Mouse (Mus musculus) hindbrain, embryonic 12.5 days (tissue): Measurements from ENCODE around the gene Stac. TPM values are rescaled to one million over a fixed set of nuclear protein-coding genes. Genes with fewer than 3 reads are reported as not detected.

ENCODE experiments used
- ATAC-seq: fragments of 200-750 bp; cut with Nextera tagmentation; 2 replicates; pipeline ENCODE4 v1.8.0; 2017; ENCODE audit warnings: moderate TSS enrichment; ENCODE audit not compliant: low FRiP score
- H3K27ac ChIP-seq: fragments of 300-500 bp; sonication (generic); 2 replicates; pipeline ENCODE4 v1.5.1; 2016; ENCODE audit warnings: mild to moderate bottlenecking
- H3K27me3 ChIP-seq: fragments of 300-500 bp; sonication (generic); 2 replicates; pipeline ENCODE4 v1.6.1; 2016; ENCODE audit warnings: mild to moderate bottlenecking
- H3K36me3 ChIP-seq: fragments of 300-500 bp; sonication (generic); 2 replicates; pipeline ENCODE4 v1.6.1; 2016; ENCODE audit warnings: mild to moderate bottlenecking
- H3K4me1 ChIP-seq: fragments of 300-500 bp; sonication (generic); 2 replicates; pipeline ENCODE4 v1.6.1; 2016
- H3K4me2 ChIP-seq: fragments of 300-500 bp; sonication (generic); replicated peaks from 2 replicates; pipeline ENCODE4 v1.6.1; 2016; ENCODE audit warnings: mild to moderate bottlenecking
- H3K4me3 ChIP-seq: fragments of 300-500 bp; sonication (generic); 2 replicates; pipeline ENCODE4 v1.5.1; 2016; ENCODE audit warnings: mild to moderate bottlenecking
- H3K9ac ChIP-seq: fragments of 300-500 bp; sonication (generic); 2 replicates; pipeline ENCODE4 v1.6.1; 2016; ENCODE audit warnings: mild to moderate bottlenecking, moderate library complexity
- H3K9me3 ChIP-seq: fragments of 300-500 bp; sonication (generic); replicated peaks from 2 replicates; pipeline ENCODE4 v1.6.1; 2016; ENCODE audit warnings: mild to moderate bottlenecking
- WGBS: fragments of 180-500 bp; shearing (Covaris S2); methylation state at CpG from one replicate; pipeline ENCODE4 v1.1.7; 2016; 5-methylcytosine and 5-hydroxymethylcytosine counted together
- polyA plus RNA-seq: library from polyadenylated mRNA; unstranded; fragments of >200 nt; fragmentation: Nextera tagmentation; extraction: Ambion mirVana; gene quantifications from 2 replicates; pipeline ENCODE4 v1.2.1, GENCODE M21; 2016

Stac gene
- polyA plus RNA-seq, 1 experiment from 2014 or later, result 1.4 TPM

DNA sequence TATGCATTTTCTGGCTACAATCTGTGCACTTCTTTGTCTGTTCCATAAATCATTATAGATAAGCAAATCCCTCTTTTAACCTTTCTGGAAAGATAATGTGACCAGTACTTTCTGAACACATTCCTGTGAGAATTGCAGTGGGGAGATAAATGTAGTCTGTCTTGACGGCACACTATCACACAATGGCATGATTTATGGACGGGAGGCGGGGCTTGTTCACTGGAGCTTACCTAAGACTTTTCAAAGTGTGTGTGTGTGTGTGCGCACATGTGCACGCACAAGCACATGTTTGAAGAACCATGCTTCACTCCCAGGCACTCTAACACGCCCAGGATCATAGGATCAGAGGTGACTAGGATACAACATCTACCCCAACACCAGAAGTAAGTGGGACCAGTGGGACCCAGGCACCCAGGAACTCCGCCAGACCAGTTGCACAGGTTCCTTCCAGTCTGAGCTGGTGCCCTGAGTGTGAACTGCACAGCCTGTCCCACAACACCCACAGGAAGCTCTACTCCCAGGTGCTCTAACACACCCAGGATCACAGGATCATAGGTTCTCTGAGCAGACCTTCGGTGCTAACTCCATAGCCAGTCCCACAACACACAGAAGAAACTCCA is 154.6 kb downstream of the Stac start:
- H3K36me3 ChIP-seq, result no peaks in the 10 kb centered on the region
- 74% methylated on average over 8 of the region's 8 CpGs for WGBS
- no peaks in the 10 kb centered on the region for H3K27me3 ChIP-seq
- H3K9ac ChIP-seq, result no peak overlapping the region
- H3K4me2 ChIP-seq, result no peak overlapping the region
- no peak overlapping the region for H3K27ac ChIP-seq
- peak; percentile 63 for ATAC-seq
- no peaks in the 10 kb centered on the region for H3K9me3 ChIP-seq
- no peak overlapping the region for H3K4me3 ChIP-seq
- H3K4me1 ChIP-seq, result no peaks in the 10 kb centered on the region

DNA sequence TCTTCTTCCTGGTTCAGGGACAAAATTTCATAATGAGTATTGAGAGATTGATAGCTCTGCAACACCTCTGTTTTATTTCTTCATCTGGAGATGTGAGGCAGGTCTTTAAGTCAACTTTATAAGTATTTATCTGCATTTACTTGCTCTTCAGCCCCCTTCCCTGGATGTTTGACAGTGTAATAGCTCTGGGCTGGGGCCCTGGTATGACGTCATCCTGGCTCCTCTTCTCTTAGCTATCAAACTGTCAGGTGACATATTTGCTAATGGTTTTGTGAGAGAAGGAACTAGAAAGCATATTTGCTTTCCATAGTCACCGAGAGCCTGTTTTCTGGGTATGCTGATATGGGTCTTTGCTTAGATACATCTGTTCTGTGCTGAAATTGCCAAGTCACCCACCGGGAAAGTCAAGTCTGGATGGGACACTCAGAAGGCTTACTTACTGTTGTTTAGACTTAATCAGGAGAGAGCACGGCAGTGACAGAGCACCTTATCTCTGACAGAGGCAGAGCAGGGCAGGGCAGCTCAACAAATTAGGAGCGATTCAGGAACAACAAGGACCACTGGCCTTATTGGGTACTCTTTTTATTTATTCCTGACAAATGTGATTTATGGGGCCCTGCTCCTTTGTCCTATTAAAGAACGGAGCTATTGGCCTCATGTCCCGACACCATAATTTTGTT is 155.3 kb downstream of the Stac start:
- no peaks in the 10 kb centered on the region for H3K36me3 ChIP-seq
- no peak overlapping the region for H3K4me3 ChIP-seq
- no peaks in the 10 kb centered on the region for H3K27me3 ChIP-seq
- H3K9ac ChIP-seq, result no peak overlapping the region
- no peak overlapping the region for H3K27ac ChIP-seq
- peak; percentile 54 for ATAC-seq
- H3K4me2 ChIP-seq, result no peak overlapping the region
- H3K4me1 ChIP-seq, result no peaks in the 10 kb centered on the region
- WGBS, result 54% methylated on average over 7 of the region's 7 CpGs
- H3K9me3 ChIP-seq, result no peaks in the 10 kb centered on the region

DNA sequence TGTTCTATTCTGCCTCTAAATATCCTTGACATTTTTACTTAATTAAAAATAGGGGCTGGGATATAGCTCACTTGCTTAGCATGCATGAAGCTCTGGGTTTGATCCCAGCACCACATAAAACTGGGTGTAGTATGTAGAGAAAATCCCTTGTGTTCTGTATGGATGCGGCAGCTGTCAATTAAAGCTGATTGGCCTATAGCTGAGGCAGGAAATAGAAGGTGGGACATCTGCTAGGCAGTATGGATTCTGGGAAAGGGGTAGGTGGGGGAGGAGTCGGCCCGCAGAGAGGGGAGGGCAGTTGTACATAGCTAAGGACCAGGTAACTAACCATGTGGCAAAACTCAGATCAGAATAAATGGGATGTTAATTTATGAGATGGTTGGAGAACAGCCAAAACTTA is 166.3 kb downstream of the Stac start:
- Histone ChIP-seq H3K27me3 (no peaks in the 10 kb centered on the region), H3K36me3 (no peaks in the 10 kb centered on the region), H3K27ac (no peak overlapping the region), H3K4me2 (no peak overlapping the region), H3K9me3 (no peaks in the 10 kb centered on the region), H3K4me1 (no peaks in the 10 kb centered on the region), H3K4me3 (no peak overlapping the region), H3K9ac (no peak overlapping the region)
- no peak for ATAC-seq
- 97% methylated on average over 3 of the region's 3 CpGs for WGBS

DNA sequence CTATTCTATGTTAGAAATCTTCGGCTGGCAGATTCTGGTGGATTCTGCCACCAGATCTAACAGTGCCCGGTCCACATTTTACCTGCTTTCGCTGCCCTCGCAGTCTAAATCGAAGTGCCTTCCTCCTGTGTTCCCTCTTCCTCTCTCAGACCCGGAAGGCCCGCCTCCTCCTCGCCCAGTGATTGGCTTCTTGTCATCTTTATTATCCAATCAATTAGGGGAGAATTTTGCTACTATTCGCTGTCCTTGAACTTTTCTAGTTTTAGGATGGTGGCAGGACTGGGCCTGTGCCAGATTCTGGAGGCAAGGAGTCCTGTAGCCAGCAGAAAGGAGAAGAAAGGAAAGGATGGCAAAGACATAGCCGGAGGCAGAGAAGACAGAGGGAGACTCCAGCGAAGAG is 167.0 kb downstream of the Stac start:
- no peak for ATAC-seq
- H3K4me2 ChIP-seq, result no peak overlapping the region
- no peaks in the 10 kb centered on the region for H3K9me3 ChIP-seq
- H3K27ac ChIP-seq, result no peak overlapping the region
- no peak overlapping the region for H3K9ac ChIP-seq
- no peaks in the 10 kb centered on the region for H3K4me1 ChIP-seq
- WGBS, result 91% methylated on average over 11 of the region's 11 CpGs
- H3K27me3 ChIP-seq, result no peaks in the 10 kb centered on the region
- H3K4me3 ChIP-seq, result no peak overlapping the region
- no peaks in the 10 kb centered on the region for H3K36me3 ChIP-seq

DNA sequence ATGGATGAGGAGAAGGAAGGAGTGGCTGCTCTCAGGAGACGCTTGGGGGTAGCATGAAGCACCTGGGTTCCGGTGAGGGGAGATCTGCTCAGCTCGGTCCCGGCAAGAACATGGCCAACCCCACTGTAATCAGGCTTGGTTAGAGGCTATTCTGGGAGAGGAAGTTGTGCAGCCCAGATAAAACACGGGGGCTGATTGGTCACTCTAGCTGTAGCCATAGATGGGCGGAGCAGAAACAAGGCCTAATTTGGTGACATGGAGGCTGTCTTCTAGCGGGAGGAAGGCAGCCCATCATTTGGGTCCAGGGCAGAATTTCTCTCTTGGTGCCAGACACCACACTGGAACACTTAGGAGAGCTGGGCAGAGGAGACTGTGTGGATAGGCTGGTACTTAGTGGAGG is 167.9 kb downstream of the Stac start:
- no peak for ATAC-seq

DNA sequence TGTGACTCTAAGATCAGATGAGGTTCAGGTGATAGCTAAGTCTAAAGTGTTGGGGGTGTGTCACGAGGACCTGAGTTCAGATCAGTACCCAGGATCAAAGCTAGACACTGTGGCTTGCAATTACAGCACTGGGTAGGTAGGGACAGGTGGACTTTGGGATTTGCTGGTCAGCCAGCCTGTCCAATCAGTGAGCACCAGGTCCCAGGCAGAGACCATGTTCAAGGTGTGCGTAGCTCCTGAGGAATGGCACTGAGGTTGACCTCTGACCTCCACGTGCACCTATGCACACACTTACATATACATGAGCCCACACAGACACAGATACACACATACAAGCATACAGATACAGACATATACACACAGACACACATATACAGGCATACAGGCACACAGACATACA is 174.6 kb downstream of the Stac start:
- H3K9me3 ChIP-seq, result no peaks in the 10 kb centered on the region
- no peak for ATAC-seq
- no peak overlapping the region for H3K27ac ChIP-seq
- 90% methylated on average over 3 of the region's 3 CpGs for WGBS
- H3K9ac ChIP-seq, result no peak overlapping the region
- no peak overlapping the region for H3K4me3 ChIP-seq
- H3K4me1 ChIP-seq, result no peaks in the 10 kb centered on the region
- no peaks in the 10 kb centered on the region for H3K36me3 ChIP-seq
- no peaks in the 10 kb centered on the region for H3K27me3 ChIP-seq
- H3K4me2 ChIP-seq, result no peak overlapping the region

More for the DNA sequence above, 167.9 kb downstream of the Stac start:
- Histone ChIP-seq H3K27me3 (no peaks in the 10 kb centered on the region), H3K4me2 (no peak overlapping the region), H3K9ac (no peak overlapping the region), H3K36me3 (no peaks in the 10 kb centered on the region), H3K4me3 (no peak overlapping the region), H3K4me1 (no peaks in the 10 kb centered on the region), H3K9me3 (no peaks in the 10 kb centered on the region), H3K27ac (no peak overlapping the region)
- WGBS, result 92% methylated on average over 7 of the region's 7 CpGs

DNA sequence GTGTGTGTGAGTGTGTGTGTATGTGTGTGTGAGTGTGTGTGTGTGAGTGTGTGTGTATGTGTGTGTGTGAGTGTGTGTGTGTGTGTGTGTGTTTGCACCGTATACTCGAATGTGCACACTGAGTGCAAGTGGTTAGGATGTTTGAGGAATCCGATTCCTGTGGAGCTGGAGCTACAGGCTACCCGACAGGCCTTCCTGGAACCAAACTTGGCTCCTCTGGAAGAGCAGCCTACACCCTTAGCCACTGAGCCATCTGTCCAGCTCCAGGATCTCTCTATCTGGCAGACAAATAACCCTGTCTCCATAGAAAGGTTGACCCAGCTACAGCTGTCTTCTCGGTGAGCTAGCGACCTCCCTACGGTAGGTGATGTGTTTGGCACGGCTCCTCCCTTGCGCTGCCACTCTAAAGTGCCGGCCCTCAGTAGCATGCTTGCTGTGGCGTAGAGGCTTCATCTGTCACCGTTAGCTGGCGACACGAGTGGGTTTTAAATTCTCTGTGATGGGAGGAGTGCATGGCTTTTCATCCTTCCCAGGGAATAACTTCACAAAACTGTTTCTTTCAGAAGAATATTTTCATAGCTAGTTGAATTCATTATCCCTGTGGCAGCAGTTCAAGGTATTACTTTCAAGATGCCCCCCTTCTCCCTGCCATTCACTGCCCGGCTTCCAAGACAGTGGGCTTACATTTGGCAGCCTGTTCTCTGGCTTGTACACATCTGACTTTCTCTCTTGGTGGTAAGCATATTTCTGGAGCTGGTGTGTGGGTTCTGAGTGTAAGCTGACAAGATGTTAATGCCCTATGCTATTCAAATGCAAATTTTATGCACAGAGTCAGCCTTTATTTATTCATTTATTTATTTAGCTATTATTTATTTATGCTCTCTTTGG is 175.3 kb downstream of the Stac start:
- H3K27ac ChIP-seq, result no peak overlapping the region
- 77% methylated on average over 15 of the region's 15 CpGs for WGBS
- H3K9ac ChIP-seq, result no peak overlapping the region
- no peak overlapping the region for H3K4me3 ChIP-seq
- H3K36me3 ChIP-seq, result no peaks in the 10 kb centered on the region
- H3K4me2 ChIP-seq, result no peak overlapping the region
- no peak for ATAC-seq
- H3K9me3 ChIP-seq, result no peaks in the 10 kb centered on the region
- H3K4me1 ChIP-seq, result no peaks in the 10 kb centered on the region
- H3K27me3 ChIP-seq, result no peaks in the 10 kb centered on the region
